Mouse (Mus musculus) urinary bladder, adult 18-20 months (tissue): ENCODE measurements around the gene Tldc2.
A peak's percentile ranks its signal among the peaks of the same experiment; 100 is the strongest.

Experiments used
- DNase-seq, 2 experiments: peaks; one replicate each; pipeline ENCODE4 v3.0.0; 2022; ENCODE audit warnings: low spot score in 2 of 2, mixed read lengths in 2 of 2

Gene Tldc2

DNA sequence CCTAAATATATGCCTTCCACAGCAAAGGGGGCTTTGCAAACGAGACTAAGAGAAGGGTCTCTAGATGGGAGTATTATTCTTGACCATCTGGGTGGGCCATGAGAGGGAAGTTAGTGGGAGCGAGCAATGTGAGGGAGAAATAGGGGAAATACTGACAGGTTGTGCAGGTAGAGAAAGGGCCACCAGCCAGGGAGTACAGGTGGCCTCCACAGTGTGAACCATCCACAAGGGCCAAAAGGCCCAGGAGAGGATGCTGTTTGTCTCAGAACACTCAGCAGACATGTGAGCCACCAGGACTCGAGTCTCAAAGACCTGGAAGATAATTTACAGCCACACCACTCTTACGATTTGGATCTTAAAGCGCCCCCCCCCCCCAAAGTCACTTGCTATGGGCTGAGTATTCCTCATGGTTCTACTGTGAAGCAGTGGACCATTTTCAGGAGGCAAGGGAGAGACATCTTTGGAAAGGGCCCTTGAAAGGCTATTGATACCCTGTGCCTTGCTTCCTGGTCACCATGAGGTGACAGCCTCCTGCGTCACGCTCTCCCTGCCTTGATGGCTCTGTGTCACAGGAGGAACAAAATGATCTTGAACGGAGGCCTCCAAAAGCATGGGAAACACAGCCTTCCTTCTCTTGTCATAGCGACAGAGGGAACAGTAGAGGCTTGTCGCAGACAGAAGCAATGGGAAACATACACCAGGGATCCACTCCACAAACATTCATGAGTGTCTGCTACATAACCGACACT, 26.1 kb upstream of the Tldc2 start:
- no peak for DNase-seq

DNA sequence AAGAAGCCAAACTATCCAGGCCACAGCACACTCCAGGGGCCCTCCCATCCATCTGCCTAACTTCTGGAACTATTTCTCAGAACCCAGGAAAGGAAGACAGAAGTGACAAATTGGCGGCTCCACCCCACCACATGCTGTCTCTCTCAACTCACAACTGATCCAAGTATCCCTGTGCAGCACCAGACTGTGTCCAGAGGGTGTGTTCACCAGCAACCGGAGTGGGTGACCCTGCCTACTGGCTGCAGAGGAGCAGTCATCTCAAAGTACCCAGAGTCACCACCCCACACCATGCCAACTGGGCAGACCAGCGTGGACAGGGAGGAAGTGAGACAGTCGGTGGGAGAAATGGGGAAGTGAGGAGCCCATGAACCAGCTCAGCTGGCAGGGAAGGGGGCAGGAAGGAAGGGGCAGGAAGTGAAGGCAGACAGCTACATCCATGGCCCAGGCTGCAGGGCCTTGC, 23.6 kb upstream of the Tldc2 start:
- no peak for DNase-seq

DNA sequence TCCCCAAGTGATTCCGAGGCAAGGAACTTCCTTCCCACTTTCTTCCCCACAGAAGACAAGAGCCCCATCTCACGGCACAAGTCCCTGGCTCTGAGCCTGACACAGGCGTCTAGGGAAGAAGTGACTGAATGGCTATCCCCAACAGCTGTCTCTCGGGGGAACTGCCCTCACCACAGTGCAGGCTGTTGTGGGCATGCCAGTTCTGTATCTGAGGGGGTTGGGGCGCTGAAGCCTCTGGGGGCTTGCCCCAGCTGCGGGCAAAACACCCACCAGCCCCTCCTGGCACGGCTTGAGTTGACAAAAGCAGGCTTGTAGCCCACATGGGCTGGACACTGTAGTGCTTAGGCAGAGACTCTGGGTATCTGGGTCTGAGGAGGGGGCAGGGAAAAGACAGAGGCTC, 22.7 kb upstream of the Tldc2 start:
- no peak for DNase-seq

DNA sequence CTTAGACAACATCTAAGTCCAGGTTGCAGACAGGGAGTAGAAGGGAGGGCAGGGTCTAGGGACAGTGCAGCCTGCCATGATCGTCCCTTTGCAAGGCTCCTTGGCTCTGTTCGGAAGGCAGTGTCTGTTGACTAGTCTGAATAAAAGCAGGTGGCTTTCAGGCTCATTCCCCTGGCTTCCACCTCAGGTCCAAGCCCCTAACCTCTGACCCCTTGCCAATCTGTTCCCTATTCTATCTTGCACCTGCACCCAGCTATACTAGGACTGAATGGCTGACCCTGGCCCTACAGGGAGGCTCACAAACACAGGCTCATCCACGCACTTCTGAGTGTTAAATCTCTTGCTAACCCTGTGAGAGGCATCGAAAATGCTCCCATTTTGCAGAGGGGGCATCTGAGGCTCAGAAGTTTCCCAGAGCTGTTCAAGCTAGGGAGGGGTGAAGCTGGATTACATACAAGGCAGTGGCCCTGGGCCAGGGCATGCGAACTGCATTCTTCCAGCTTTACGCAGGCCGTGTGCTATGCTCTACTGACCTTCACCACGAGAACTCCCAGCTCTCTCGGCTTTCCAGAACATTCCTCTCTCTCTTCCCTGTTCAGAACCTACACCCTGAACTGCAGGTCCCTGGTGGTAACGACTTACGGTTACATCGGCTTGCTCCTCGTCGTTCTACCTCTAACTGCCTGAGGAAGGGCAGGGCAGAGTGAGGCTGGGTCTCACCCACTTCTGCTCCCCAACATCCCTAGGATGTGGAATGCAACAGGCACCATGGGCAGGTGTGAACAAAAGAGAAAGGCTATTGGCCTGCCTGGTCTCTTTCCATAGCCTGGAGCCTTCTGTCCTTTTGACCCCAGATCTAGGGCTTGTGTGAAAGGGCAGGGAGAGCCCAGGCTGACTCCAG, 21.6 kb upstream of the Tldc2 start:
- no peak for DNase-seq

DNA sequence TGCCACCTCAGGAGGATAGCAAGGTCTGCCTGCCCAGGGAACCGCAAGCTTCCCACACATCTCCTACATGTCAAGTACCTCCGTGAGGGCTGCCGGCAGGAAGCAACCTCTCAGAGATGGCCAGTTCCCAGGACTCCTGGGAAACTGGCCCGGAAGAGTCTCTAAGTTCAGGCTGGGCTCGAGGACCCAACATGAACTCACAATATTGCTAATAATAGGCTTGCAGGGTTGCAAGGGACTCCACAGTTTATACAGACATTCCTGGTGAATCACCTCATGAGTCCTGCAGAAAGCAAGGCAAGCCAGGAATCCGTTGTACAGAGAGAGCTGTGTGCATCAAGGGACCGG, 21.0 kb upstream of the Tldc2 start:
- DNase-seq: no peak

DNA sequence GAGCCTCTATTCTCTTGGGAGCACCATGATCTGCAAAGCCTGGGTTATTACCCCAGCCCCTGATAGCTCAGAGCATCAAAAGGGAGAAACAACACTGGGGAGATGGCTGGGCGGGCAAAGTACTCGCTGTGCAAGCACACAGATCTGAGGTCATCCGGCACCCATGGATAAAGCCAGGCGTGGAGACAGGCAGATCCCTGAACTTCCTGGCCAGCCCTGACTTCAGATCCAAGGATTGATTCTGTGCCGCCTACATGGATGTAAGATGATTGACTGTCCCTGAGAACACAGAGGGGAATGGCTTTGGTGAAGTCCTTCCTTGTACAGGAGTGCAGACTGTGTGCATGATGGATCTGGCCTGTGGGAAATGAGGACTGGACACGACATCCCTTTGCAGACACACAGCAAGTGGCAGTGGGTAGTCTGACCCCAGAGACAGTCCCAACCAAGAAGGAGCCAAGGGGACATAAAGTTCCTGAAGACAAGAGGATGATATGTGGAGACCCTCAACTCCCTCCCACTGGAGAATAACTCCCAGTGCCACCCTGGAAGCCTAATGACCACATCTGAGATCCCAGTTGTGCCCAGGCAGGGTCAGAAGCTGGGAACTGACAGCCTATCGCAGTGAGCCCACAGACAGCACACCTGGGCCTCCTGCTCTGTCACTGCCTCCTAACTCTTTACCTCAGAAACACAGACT, 20.0 kb upstream of the Tldc2 start:
- DNase-seq: no peak

DNA sequence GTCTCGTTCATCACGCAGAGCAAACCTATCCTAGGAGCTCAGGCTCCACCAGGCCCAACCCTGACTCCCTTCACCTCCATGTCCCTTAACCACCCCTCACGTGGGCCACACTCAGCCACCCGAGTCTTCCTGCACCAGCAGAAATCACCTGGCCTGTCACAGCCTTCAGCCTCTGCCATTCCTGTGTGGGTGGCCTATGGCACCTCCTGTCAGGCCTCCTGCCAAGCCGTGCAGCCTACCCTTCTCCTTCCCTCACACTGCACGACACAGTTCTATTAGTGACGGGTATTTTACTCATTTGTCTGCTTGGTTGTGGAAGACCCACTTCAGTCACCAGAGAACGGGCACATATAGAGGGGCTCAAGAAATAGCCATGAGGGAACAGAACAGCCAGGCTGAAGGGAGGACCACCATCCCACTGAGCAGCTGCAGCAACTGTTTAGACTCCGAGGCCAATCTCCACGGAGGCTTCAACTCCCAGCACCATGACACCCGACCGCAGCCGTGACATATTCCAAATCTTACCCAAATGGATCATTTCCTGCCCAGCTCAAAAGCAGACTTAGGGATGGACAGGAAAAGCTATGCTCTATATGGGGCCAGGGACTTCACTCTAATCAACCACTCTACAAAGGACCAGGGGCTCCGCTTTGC, 18.0 kb upstream of the Tldc2 start:
- DNase-seq: no peak

DNA sequence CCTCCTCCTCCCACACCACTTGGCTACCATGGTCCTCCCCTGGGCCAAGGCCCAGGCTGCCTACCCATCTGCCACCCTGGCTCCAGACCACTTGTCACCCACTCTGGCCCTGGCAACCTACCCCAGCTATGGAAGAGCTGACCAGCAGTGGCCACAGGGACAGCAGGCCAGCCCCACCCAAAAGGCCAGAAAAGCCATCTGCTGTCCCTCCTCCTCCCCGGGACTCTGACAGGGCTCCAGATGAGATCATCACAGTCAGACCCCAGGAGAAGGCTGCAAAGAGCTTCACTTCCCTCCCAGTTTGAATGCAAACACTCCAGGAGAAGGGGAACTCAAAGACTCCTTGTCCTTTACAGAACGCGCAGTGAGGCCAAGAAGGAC, 17.5 kb upstream of the Tldc2 start:
- DNase-seq: no peak

DNA sequence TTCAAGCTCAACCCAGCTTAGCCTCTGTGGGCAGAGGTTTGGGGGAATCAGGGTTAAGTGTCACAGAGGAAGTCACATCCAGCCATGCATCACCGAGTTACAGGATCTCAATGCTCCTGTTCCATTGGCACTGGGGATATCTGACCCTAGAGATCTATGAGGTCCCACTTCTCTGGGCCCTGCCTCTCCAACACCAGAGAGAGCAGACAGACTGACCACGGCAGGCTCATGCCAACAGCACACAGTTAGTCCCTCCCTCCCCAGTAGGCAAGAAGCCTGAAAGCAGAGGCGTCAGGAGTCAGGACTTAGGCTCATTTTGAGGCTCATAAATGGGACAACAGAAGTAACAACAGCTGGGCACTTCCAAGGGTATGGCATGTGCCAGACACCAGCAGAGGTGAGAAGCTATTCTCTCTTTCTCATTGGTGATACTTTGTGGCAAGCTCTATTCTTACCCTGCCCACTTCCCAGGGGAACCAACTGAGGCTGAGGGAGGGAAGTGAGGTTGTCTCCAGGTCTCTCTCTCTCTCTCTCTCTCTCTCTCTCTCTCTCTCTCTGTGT, 17.0 kb upstream of the Tldc2 start:
- no peak for DNase-seq

DNA sequence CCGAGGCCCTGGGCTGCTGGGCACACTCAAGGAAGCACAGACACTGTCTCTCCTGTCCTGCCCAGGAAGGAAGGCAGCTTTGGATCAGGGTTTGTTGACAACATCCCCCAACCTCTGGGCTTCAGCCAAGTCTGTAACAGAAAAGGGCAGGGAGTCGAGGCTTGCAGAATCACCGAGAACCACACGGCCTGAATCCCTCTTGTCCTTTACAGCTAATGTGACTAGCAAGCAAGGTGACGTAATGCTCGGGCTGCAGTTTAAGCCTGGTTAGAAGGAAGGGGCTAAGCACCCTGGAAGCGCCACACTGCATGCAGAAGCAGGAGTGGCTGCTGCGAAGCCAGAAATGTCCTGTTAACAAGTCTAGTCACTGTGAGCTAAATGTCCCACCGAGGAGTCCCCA, 16.5 kb upstream of the Tldc2 start:
- DNase-seq: no peak

DNA sequence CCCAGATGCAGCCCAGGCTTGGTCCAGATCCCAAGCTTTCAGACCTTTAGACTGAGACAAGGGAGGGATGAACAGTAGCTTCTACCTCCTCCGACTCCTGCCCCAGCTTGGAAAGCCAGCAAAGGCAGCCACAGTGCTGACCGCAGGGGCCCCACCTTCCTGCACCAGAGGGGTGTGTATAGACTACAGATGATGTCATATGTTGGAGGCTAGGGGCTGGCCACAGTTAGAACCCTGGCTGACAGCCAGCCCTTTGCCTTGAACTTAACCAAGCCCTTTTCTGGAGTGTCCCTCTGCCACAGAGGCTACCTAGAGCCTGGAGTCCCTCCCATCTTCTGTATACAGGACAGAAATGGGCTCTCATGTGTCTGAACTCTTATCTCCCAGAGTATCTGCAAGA, 15.3 kb upstream of the Tldc2 start:
- peak in 1 of 2 experiments; percentile 32 for DNase-seq

DNA sequence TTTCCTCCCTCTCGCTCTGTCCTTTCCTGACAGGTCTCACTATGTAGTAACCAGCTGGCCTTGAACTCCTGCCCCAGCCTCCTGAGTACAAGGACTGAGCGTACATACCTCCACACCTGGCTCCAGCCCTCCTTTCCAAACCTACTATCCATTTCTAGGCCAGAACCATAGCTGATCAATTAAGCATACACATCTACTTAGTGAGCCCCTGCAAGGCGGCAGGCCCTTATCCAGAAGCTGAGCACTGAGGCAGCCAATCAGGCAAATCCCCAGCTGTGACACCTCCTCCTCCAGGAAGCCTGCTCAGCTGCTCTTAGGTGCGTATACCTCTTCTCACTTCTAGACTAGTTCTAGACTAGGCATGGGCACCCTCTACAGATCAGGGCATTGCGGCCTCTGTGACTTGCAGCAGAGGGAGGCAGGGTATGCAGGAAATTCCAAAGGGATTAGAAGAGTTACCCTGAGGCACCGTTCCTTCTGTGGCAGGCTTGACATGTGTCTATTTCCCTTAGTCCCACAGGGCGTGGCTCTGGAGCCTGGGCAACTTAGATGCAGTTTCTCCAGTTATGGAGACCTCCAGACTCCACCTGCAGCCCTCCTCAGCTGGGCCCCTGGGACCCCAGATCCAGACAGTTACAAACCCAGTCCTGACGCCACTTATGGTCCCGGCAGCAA, 14.4 kb upstream of the Tldc2 start:
- DNase-seq: no peak

DNA sequence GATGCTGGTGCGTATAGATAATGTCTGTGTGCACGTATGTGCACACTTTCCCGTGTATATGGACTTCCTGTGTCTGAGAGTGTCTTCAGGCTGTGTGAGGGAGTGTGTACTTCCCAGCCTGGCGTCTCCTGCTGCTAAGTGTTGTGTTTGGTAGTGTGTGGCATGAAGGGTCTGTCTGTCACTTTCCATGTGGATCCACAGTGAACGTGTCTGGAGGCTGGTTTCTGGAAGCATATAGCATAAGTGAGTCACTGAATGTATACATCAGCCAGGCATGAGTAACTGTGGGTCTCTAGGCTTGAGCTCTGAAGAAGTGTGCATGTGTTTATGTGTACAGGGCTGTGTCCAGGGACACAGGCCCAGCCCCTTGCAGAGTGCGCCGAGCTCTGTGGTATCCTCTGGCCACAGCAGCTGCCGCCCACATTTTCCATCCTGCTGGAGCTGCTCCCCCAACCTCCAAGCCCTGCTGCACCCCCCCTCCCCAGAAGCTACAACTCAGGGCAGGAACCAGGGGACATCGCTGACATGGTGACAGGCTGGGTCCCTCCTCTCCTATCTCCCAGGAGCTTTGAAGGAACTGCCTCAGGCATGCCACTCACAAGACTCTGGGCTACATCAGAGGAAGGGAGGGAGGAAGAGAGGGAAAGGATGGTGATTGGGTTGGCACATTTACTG, 13.3 kb upstream of the Tldc2 start:
- DNase-seq: no peak

DNA sequence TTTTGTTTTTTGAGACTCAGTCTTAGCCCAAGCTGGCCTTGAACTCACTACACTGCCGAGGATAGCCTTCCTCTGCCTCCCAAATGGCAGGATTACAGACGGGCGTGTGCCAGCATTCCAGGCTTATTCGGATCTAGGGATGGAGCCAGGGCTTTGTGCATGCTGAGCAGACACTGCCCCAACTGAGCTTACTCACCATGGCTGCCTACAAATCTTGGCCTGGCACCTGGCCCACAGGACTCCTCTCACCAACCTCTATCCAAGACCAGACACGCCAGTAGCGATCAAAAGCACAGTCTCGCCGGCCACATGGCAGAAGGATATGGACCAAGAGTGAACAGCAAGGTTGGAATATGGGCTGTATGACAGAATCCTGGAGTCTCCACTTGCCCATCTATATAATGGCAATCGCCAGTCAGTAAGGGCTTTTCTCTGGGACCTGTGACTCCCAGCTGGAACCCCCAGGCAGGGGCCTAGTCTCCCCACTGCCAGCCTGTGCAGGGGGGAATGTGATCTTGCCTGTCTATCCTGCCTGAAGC, 12.6 kb upstream of the Tldc2 start:
- no peak for DNase-seq

DNA sequence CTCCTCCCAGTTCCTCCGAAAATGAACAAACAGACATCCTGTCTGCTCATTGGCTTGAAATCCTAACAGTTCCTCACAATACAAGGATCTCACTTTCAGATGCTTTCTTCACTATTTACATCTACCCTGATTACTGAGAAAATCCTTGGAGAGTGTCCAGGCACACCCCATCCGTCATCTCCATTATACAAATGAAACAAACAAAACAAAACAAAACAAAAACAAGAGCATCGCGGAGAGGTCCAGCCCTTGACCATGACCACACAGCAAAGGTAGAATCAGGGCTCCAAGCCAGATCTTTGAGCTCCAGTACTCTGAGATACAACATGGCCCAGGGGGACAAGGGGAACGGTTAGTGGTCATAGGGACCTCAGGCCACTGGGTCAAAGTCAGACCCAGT, 12.1 kb upstream of the Tldc2 start:
- no peak for DNase-seq

DNA sequence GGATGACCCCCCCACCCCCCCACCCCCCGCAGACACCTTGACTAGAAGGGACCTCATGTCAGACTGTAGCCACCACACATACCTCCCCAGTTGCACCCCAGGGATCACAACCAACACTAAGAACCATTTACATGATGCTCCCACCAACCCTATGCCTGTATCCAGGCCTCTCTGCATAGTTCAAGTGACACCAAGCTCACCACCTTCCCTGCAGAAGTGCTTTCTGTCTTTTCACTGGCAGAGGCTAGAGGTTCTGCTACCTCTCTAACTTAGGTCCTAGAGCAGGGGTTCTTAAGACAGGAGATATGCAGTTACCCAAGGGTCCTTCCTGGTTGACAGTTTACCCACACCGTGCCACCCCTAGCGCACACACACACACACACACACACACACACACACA, 11.6 kb upstream of the Tldc2 start:
- no peak for DNase-seq

DNA sequence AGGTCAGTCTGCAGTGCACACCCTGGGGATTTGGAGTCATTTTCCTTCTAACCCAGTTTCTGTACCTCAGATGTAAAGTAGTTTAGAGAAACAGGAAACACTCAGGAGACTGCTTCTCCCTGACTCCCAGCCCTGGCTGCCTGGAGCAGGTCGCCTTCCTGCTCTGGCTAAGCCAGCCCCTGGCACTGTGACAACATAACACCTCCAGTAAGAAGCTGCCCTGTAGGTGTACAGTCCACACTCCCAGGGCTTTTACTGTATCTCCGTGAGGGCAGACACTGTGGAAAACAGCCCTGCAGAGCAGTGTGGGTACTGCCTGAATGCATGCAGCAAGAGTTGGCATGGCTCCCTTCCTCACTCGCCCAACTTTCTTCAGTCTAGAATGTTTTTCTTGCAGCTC, 11.2 kb upstream of the Tldc2 start:
- DNase-seq: no peak

DNA sequence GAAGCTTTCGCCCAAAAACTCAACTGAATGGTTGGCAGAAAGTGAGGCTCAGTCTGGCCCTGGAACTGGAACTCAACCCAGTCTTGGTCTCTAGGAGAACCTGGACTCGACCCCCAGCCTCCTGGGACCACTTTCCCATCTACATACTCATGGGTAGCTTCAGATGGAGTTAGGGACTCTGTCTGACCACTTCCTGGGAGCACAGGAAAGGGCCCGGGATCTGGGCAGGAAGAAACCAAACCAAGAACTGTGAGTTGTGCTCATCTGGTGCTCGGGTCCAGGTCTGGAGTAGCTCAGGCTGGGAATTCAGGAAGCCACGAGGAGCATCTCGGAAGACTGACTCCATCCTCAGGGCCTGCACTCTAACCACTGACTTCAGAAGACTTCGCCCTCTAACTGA, 10.3 kb upstream of the Tldc2 start:
- DNase-seq: no peak

DNA sequence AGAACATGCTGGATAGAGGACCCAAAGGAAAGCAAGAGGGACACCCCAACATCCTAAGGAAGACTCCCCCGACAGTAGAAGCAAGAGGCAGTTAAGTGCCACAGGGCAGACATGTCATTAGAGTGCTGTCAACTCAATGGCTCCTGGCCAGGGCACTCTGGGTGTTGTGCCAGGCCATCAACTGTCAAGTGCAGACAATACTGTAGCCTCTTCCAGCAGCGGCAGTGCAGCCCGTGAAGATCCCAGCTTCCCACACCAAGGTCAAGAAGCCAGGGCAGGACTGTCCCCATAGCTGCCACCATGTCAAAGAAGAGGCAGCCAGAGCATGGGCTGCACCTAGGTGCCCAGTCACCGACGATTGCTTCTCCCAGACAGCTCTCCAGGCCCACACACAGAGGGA, 9.7 kb upstream of the Tldc2 start:
- DNase-seq: no peak

DNA sequence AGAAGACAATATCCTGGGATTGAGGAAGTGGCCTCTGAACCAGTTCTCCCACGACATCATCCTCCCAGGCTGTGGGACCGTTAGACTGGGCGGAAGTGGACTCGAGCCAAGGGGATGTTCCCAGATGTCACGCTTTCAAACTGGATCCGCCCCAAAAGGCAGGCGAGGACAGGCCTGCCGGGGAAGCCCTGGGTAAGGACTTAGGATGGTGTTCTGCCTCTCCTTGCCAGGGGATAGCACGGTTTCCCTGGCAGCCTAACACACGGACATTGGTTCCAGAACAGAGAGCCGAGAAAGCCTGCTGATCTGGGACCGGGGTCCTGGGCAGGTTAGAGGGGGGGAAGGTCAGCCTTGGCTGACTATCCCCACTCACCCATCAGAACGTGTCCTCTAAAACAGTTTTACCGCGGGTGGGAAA, 9.2 kb upstream of the Tldc2 start:
- DNase-seq: peak; percentile 38 to 77
